Mouse (Mus musculus): Measurements from ENCODE around the gene Tas2r143.

Gene Tas2r143

DNA sequence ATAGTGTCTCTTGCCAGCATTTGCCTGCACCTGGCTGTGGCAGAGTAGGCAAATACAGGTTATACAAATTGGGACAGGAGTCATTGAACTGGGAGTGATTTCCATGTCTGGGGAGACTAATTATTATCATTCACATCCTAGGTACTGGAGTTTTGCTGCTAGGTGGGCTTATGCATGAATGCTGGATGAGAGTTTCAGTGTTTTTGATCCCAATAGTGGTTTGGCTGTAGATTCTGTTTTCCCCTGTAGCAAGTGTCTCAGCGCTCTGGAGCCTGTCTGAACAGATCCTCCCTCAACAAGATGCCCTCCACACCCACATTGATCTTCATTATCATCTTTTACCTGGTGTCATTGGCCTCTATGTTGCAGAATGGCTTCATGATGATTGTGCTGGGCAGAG is at the start of gene Tas2r143:
TSS of gene Tas2r143 (plus strand) at position 301 of the 400 bp plus-strand sequence.
- no peak for DNase-seq

DNA sequence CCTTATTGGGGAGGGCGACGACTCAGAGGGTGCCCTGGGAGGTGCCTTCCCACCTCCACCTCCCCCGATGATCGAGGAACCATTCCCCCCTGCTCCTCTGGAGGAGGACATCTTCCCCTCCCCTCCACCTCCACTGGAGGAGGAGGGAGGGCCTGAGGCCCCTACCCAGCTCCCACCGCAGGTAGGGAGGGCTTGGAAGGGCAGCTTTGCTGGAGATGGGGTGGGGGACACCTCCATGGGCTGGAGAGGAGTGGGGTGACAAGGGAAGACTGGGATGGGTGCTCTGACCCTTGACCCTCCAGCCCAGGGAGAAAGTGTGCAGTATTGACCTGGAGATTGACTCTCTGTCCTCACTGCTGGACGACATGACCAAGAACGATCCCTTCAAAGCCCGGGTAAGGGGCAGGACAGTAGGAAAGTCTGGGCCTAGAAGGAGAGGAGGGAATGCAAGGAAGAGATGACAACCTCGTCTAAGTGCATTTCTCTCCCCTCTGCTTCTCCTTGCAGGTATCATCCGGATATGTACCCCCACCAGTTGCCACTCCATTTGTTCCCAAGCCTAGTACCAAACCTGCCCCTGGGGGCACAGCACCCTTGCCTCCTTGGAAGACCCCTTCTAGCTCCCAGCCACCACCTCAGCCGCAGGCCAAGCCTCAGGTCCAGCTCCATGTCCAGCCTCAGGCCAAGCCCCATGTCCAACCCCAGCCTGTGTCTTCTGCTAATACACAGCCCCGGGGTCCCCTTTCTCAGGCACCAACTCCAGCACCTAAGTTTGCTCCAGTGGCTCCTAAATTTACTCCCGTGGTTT is 48.9 kb upstream of the Tas2r143 start:
- no peak for DNase-seq

GRCm38 (mm10) chr6:42351776-42352485 is 48.1 kb upstream of the Tas2r143 start:
- DNase-seq: no peak

GRCm38 (mm10) chr6:42352486-42352846 is 47.6 kb upstream of the Tas2r143 start:
- DNase-seq: no peak

GRCm38 (mm10) chr6:42353180-42353579 is 46.9 kb upstream of the Tas2r143 start:
- no peak for DNase-seq

DNA sequence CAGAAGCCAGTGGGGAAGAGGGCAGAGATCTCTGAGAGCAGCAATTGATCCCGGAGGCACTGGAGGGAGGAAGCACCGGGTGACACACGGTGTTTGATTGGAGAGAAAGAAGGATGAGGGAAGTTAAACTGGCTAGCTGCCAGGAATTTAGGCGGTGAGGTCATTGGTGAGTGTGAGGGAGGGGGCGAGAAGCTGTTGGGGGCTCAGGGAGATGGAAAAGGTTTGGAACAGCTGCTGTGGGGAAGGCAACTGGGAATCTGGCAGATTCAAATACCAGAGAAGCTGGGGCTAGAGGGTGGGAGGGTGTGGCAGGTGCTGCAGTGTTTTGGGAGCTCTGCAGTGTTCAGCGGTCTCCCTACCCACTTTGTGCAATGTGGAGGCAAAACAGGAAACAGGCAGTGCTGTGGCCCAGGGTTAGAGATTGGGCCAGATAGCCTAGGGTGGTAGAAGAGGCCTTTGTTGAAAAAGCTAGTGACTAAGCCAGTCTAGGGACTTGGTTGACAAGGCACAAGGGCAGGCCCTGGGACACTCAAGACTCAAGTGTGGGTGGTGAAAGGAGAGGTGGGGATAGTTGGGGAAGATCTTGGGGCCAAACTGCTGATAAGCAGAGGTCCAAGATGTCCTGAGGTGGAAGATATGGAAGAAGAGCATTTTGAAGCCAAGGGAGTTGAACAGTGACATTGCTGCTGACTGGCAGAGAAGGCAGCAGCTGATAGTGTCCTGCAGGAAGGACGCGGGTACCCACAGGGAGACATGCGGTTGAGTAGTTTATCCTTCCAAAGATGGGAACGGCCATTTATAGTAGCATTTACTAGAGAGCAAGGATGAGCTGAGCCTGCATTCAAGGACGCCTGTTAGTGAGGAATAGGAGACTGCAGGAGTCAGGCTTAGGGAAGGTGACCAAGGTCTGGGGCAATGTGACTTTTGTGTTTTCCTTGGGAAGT is 45.7 kb upstream of the Tas2r143 start:
- DNase-seq: peak; percentile 46

- DNase-seq: no peak
These were observed 44.7 kb upstream of the Tas2r143 start for GRCm38 (mm10) chr6:42355366-42355765.

GRCm38 (mm10) chr6:42355794-42356600 is 44.0 kb upstream of the Tas2r143 start:
- no peak for DNase-seq

- no peak for DNase-seq
These were observed 43.1 kb upstream of the Tas2r143 start for GRCm38 (mm10) chr6:42356913-42357312.

DNA sequence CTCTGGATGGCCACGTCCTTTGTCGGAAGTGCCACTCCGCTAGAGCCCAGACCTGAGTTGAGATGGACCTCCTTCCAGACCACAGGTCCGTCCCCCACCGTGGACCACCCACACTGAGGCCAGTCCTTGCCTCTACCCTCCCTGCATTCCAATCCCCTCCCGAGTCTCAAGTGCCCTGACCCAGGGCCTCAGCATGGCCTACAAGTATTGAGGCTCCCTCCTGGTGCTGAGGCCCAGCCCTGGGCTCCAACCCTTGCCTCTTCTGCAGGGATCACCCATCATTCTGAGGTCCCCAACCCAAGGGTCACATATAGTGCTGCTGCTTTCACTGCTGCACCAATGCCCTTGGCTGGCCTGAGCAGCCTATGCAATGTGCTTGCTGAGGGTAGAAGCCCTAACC is 42.1 kb upstream of the Tas2r143 start:
- no peak for DNase-seq

DNA sequence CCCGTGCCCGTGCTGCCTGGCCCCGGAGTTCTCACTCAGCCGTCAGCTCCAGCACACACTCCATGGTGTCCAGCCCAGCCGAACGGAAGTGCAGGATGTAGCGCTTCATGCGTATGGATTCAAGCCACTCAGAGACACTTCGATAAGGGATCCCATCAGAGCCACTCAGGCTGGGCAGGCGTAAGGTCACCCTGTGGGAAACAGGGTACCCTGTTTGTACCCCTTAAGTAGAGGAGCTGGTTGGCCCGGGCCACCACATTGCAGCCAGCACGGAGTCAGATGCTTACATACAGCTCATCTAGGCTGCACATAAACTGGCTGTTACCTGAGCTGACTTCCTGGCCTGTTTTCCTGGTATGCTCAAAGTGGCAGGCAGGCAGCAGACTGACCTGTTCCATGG is 41.1 kb upstream of the Tas2r143 start:
- no peak for DNase-seq

DNA sequence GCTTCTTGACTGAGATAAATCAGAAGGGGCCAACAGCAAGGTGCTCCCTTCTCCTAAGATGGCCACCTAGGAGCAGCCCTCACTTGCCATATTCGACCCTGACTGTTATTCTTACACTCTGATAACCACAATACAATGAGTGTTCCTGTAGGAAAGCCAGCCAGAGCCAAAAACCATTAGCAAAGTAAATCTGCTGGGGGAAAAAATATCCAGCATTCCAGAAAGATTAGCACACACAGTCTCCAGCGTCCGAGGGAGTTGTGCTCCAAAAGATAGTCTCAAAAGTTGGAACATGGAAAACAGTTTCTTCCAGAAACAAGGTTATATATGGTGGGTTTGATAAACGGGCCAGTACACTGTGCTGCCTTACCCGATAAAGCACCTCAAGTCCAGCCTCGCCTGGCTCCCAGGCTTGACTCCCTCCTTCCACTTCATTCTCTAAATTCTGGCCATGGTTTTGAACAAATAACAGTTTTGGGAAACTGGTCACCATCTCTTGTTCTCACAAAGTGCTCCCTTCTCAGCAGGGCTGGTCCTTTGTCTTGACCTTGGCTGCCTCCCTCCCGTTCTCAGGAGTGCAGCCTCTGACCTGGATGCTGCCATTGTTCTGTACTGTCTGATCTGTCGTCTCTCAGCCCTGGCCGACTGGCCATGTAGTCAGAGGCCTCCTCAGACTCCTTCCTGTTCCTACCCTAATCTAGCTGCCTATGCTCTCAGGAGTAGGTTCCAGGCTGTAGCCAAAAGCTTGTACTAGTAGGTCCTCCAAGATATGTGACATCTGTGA is 40.5 kb upstream of the Tas2r143 start:
- no peak for DNase-seq

GRCm38 (mm10) chr6:42360231-42360840 is 39.7 kb upstream of the Tas2r143 start:
- no peak for DNase-seq

DNA sequence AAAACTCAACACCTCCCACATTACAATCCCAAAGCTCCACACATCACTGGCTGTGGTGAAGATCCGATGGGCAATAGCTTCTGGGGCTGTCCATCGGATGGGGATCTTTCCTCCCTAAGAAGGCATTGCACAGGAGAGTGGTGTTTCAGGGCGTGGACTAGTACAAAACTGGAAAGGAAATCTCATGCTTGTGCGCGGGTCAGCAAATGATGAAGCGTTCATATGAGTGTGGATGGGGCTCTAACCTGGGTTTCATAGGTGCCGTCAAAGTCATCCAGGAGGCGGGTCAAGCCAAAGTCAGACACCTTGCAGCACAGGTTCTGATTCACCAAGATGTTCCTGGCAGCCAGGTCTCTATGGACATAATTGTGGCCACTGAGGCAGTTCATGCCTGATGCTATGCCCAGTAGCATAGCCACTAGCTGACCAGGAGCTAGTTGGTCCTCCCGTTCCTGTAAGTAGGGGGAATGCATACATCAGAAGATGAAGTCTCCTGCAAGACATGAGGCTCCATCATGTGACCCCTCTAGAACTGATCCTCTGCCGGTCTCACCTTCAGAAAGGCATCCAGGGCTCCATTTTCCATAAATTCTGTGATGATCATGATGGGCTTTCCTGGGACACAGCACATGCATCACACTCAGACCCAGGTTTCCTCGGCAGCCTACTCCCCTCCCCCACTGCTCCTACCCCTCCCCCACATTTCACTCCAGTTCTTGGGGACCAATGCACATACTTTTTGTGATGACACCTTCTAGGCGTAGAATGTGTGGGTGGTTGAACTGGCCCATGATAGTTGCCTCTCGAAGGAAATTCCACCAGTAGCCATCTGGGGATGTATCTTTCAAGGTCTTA is 38.8 kb upstream of the Tas2r143 start:
- no peak for DNase-seq

DNA sequence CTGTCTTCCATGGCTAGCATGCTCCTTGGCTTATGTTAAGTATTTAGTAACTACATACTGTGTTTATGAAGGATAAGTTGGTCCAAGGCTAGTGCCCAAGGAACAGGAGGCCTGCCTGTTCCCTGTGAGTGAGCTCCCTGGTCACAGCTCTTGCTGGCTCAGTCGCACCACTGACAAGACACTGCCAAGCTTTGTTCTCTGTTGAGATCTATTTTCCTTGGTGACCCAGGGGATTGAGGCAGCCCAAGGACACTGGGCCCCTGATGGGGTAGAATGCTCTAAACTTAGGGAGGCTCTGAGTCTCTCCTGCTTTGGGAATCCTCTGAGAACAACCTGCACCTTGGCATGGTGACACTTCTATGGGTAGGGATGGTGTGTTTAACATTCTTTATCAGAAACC is 38.0 kb upstream of the Tas2r143 start:
- DNase-seq: no peak

GRCm38 (mm10) chr6:42362497-42362896 is 37.5 kb upstream of the Tas2r143 start:
- DNase-seq: no peak

DNA sequence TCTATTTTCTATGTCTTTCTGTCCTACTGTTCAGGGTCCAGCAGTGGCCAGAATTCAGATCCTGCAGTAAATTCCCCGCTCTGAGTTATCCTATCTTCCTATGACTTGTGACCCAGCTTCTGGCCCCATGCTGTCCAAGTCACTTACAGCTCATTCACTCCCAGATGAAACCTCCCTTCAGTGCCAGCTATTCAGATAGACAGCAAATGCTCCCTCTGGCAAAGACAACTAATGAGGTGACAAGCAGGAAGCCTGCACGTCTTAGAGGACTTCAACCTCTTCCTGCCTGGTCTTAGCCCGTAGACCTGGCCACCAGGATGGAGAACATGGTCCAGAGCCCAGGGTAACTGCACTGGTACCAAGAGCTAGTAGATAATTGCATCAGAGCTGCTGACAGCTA is 37.1 kb upstream of the Tas2r143 start:
- no peak for DNase-seq

DNA sequence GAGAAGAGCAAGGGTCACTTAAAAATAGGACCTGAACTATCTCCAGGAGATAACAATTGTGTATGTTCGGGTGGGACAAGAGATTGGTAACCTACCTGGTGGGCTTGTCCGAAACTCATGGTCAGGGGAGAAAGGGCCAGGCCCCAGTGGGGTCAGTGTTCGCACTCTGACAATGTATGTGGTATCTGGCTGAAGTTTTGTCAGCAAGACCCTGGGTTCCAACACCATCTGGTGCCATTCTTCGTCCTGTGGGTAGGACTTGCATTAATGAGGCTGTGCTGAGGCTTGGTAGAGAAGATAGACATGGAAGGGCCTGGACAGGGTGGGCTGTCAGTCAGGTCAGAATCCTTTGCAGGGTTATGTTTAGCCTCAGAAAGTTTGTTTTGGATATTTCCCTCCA is 36.0 kb upstream of the Tas2r143 start:
- no peak for DNase-seq

DNA sequence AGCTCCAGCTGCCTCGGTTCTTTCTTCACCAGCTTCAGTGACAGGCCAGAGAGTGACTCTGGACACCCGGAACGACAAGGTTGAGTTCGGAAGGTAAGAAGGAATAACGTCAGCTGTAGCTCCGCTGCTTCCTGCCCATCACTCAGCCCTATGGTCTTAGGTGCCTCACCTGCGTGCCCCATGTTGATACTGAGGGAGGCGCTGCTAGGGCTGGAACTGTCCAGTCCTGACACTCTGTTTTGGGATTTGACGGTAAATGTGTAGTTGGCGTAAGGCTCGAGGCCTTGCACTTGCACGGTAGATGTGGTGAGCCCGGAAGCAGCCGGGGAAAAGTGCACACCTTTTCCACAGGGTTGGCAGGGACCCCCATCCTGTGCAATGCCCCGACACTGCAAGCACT is 35.4 kb upstream of the Tas2r143 start:
- DNase-seq: no peak

DNA sequence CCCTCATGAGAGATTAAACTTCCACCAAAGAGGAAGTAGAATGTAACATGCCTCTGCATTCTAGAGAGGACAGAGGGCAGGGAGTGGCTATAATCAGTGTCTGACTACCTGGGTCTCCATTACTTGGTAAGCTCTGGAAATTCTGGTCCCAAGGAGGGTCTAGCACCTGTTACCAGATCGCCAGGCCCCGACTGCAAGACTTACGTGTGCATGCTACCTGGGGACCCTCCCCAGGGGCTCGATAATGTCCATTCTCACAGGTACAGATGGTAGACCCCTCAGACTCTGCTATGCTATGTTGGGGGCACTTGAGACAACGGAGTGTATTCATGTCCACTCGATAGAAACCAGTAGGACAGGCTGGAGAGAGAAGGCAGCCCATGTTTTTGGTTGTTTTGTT is 34.8 kb upstream of the Tas2r143 start:
- DNase-seq: no peak
